Mouse (Mus musculus): ENCODE measurements around the gene Camta1. TPM values are rescaled to one million over a fixed set of nuclear protein-coding genes. Genes with fewer than 3 reads are reported as not detected.

Gene Camta1
- polyA plus RNA-seq, 1 experiment from 2014 or later, result 93.9 TPM

DNA sequence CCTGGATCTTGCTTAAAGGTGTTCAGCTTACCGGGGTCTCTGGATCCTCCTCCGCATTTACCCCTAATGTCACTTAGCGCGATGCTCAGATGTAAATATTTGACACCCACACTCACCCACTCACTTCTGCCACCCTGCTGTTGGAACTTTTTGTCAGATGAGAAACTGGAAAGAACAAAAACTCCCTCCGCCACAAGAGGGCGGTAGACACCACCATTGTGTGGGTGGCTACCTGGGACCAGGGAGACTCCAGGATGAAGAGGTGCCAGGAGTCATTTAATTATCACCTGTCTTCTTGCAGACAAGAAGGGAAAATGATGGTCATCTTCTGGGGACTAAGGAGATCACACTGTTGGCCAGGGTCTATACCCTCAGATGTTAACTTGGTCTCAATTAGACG is 895.1 kb downstream of the Camta1 start:
- ATAC-seq (replicated peaks; ENCODE audit: low FRiP score) (no peak), DNase-seq (ENCODE audit: low spot score) (peak; percentile 51)
- Histone ChIP-seq H3K9me3 (ENCODE audit: control insufficient read depth, low read length) (no peaks in the 10 kb centered on the region), H3K4me3 (ENCODE audit: low read depth, low read length) (no peak overlapping the region), H3K4me1 (replicated peaks; ENCODE audit: control insufficient read depth, insufficient read depth, low read length) (no peaks in the 10 kb centered on the region), H3K4me2 (no peak overlapping the region), H3K9ac (ENCODE audit: low read depth, low read length) (no peak overlapping the region), H3K36me3 (ENCODE audit: control insufficient read depth, insufficient read depth, low read length) (no peaks in the 10 kb centered on the region), H3K27ac (ENCODE audit: low read depth, low read length) (no peak overlapping the region), H3K27me3 (replicated peaks; ENCODE audit: control insufficient read depth, insufficient read depth, low read length) (no peaks in the 10 kb centered on the region)
- WGBS, result 13% methylated on average over 7 of the region's 7 CpGs

GRCm38 (mm10) chr4:150965555-150965951 is 896.1 kb downstream of the Camta1 start:
- 62% methylated on average over 11 of the region's 11 CpGs for WGBS

DNA sequence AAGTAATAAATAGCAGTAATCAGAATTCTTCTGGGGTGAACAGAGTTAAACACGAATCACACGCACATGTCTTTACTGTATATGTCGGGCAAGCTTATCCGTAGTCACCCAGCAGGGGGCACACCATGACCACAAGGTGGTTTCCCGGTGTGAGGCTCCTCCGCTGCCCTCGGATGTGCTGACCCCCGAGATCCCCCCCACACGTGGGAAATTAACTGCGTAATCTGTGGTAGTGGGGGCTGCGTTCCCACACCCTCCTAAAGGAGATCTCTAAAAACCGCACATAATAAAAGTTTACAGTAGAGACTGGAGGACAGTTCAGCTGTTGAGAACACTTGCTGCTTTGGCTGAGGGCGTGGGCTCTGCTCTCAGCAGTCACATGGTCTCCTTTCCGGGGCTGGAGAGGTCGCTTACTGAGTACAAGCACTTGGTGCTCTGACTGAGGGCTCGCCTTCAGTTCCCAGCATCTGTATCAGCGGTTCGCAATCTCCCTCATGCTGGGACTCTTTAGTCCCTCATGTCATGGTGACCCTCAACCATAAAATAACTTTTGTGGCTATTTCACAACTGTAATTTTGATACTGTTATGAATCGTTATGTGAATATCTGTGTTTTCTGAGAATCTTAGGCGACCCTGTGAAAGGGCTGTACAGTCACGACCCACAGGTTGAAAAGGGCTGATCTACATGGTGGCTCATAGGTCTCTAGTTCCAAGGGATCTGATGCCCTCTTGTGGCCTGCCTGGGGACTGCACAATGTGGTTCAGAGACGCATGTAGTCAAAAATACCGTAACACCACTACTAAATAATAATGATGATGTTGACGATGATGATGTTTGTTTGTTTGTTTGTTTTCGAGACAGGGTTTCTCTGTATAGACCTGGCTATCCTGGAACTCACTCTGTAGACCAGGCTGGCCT is 896.8 kb downstream of the Camta1 start:
- ATAC-seq (replicated peaks; ENCODE audit: low FRiP score), result peak; percentile 78
- Histone ChIP-seq H3K9me3 (ENCODE audit: control insufficient read depth, low read length) (no peaks in the 10 kb centered on the region), H3K27ac (ENCODE audit: low read depth, low read length) (no peak overlapping the region), H3K36me3 (ENCODE audit: control insufficient read depth, insufficient read depth, low read length) (no peaks in the 10 kb centered on the region), H3K9ac (ENCODE audit: low read depth, low read length) (peak overlapping the region; percentile 23; the same call in 1 of the 2 replicates), H3K4me2 (peak overlapping the region; percentile 70), H3K27me3 (replicated peaks; ENCODE audit: control insufficient read depth, insufficient read depth, low read length) (no peaks in the 10 kb centered on the region), H3K4me1 (replicated peaks; ENCODE audit: control insufficient read depth, insufficient read depth, low read length) (no peaks in the 10 kb centered on the region), H3K4me3 (ENCODE audit: low read depth, low read length) (peak overlapping the region; percentile 31)
- DNase-seq (ENCODE audit: low spot score), result peak; percentile 76
- whole genome bisulfite sequencing, result 11% methylated on average over 25 of the region's 25 CpGs

More at GRCm38 (mm10) chr4:150965555-150965951, 896.1 kb downstream of the Camta1 start:
- ATAC-seq (replicated peaks; ENCODE audit: low FRiP score), result no peak
- no peak overlapping the region for H3K9ac ChIP-seq (ENCODE audit: low read depth, low read length)
- H3K27me3 ChIP-seq (replicated peaks; ENCODE audit: control insufficient read depth, insufficient read depth, low read length), result no peaks in the 10 kb centered on the region
- H3K9me3 ChIP-seq (ENCODE audit: control insufficient read depth, low read length), result no peaks in the 10 kb centered on the region
- H3K4me2 ChIP-seq, result no peak overlapping the region
- H3K36me3 ChIP-seq (ENCODE audit: control insufficient read depth, insufficient read depth, low read length), result no peaks in the 10 kb centered on the region
- no peak overlapping the region for H3K27ac ChIP-seq (ENCODE audit: low read depth, low read length)
- no peak overlapping the region for H3K4me3 ChIP-seq (ENCODE audit: low read depth, low read length)
- DNase-seq (ENCODE audit: low spot score), result no peak
- no peaks in the 10 kb centered on the region for H3K4me1 ChIP-seq (replicated peaks; ENCODE audit: control insufficient read depth, insufficient read depth, low read length)

DNA sequence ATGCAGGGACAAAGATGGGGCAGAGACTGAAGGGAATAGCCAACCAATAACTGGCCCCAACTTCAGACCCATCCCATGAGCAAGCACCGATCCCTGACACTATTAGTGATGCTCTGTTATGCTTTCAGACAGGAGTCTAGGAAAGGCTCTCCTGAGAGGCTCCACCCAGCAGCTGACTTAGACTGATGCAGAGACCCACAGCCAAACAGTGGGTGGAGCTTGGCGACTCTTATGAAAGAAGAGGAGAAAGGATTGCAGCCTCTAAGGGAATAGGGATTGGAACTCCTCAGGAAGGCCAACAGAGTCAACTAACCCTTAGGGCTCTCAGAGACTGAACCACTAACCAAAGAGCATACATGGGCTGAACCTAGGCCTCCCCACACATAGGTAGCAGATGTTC is 898.0 kb downstream of the Camta1 start:
- Histone ChIP-seq H3K36me3 (ENCODE audit: control insufficient read depth, insufficient read depth, low read length) (no peaks in the 10 kb centered on the region), H3K27me3 (replicated peaks; ENCODE audit: control insufficient read depth, insufficient read depth, low read length) (no peaks in the 10 kb centered on the region), H3K4me3 (ENCODE audit: low read depth, low read length) (no peak overlapping the region), H3K4me2 (no peak overlapping the region), H3K9me3 (ENCODE audit: control insufficient read depth, low read length) (no peaks in the 10 kb centered on the region), H3K4me1 (replicated peaks; ENCODE audit: control insufficient read depth, insufficient read depth, low read length) (no peaks in the 10 kb centered on the region), H3K9ac (ENCODE audit: low read depth, low read length) (no peak overlapping the region), H3K27ac (ENCODE audit: low read depth, low read length) (no peak overlapping the region)
- ATAC-seq (replicated peaks; ENCODE audit: low FRiP score) (no peak), DNase-seq (ENCODE audit: low spot score) (no peak)
- 65% methylated on average over 2 of the region's 2 CpGs for WGBS

GRCm38 (mm10) chr4:150962231-150962630 is 899.4 kb downstream of the Camta1 start:
- no peak overlapping the region for H3K9ac ChIP-seq (ENCODE audit: low read depth, low read length)
- H3K4me1 ChIP-seq (replicated peaks; ENCODE audit: control insufficient read depth, insufficient read depth, low read length), result no peaks in the 10 kb centered on the region
- no peak overlapping the region for H3K4me2 ChIP-seq
- H3K27ac ChIP-seq (ENCODE audit: low read depth, low read length), result no peak overlapping the region
- 57% methylated on average over 6 of the region's 6 CpGs for WGBS
- DNase-seq (ENCODE audit: low spot score), result no peak
- no peaks in the 10 kb centered on the region for H3K36me3 ChIP-seq (ENCODE audit: control insufficient read depth, insufficient read depth, low read length)
- H3K27me3 ChIP-seq (replicated peaks; ENCODE audit: control insufficient read depth, insufficient read depth, low read length), result no peaks in the 10 kb centered on the region
- no peaks in the 10 kb centered on the region for H3K9me3 ChIP-seq (ENCODE audit: control insufficient read depth, low read length)
- H3K4me3 ChIP-seq (ENCODE audit: low read depth, low read length), result no peak overlapping the region
- no peak for ATAC-seq (replicated peaks; ENCODE audit: low FRiP score)

DNA sequence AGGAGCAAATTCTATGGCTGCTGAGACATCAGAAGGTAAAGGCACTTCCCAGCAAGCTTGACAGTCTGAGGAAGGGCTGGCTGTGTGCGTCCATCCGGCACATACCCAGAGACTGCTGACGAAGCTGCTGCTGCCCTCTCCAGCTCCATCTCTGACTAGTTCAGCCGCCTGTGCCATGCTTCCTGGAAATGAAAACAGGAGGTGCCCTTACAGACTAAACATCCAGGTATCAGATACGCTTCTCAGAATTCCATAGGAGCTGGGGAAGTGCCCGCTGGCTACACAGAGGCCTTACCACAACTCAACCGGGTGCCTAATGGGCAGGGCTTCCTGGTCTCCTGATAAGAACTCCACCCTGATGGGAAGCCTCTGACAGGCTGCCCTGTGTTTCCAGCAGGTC is 903.1 kb downstream of the Camta1 start:
- Histone ChIP-seq H3K27ac (ENCODE audit: low read depth, low read length) (no peak overlapping the region), H3K4me1 (replicated peaks; ENCODE audit: control insufficient read depth, insufficient read depth, low read length) (no peaks in the 10 kb centered on the region), H3K4me3 (ENCODE audit: low read depth, low read length) (no peak overlapping the region), H3K4me2 (no peak overlapping the region), H3K9me3 (ENCODE audit: control insufficient read depth, low read length) (no peaks in the 10 kb centered on the region), H3K27me3 (replicated peaks; ENCODE audit: control insufficient read depth, insufficient read depth, low read length) (no peaks in the 10 kb centered on the region), H3K36me3 (ENCODE audit: control insufficient read depth, insufficient read depth, low read length) (no peaks in the 10 kb centered on the region), H3K9ac (ENCODE audit: low read depth, low read length) (no peak overlapping the region)
- DNase-seq (ENCODE audit: low spot score) (no peak), ATAC-seq (replicated peaks; ENCODE audit: low FRiP score) (no peak)
- WGBS, result 68% methylated on average over 7 of the region's 7 CpGs

- Histone ChIP-seq H3K4me2 (no peak overlapping the region), H3K27me3 (replicated peaks; ENCODE audit: control insufficient read depth, insufficient read depth, low read length) (no peaks in the 10 kb centered on the region), H3K36me3 (ENCODE audit: control insufficient read depth, insufficient read depth, low read length) (no peaks in the 10 kb centered on the region), H3K9me3 (ENCODE audit: control insufficient read depth, low read length) (no peaks in the 10 kb centered on the region), H3K27ac (ENCODE audit: low read depth, low read length) (no peak overlapping the region), H3K9ac (ENCODE audit: low read depth, low read length) (no peak overlapping the region), H3K4me3 (ENCODE audit: low read depth, low read length) (no peak overlapping the region), H3K4me1 (replicated peaks; ENCODE audit: control insufficient read depth, insufficient read depth, low read length) (no peaks in the 10 kb centered on the region)
- ATAC-seq (replicated peaks; ENCODE audit: low FRiP score) (no peak), DNase-seq (ENCODE audit: low spot score) (no peak)
- WGBS, result 64% methylated on average over 1 of the region's 1 CpGs
Observed at GRCm38 (mm10) chr4:150957106-150957458, 904.6 kb downstream of the Camta1 start.

DNA sequence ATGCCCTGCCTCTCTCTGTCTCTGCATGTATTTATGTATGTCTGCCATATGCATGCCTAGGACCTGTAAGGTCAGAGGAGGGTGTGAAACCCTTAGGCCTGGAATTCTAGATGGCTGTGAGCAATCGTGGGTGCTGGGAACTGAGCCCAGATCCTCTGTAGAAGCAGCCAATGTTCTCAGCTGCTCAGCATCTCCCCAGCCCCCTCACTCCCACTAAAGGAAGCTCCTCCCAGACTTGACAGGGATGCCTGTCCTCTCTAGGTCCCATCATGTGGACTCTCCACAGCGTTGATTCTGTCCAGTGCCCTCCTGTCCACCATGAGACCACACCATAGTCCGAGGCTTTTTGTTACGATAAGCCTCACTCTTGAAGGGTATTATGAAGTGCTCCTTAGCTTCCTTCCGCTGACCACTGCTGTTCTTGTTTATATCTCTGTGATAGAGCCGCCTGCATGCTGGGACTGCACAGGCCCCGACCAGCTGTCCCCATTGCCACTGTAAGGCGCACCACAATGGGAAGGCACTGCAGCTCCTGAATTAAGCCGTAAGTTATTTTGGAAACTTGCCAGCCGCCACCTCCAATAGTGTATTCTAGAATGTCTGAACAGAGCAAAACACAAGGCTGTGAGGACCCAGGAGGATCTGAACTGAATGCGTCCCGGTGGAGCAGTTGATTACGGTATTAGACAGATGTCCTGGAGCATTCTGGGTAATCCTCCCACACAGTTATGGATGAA is 905.1 kb downstream of the Camta1 start:
- Histone ChIP-seq H3K4me3 (ENCODE audit: low read depth, low read length) (no peak overlapping the region), H3K27ac (ENCODE audit: low read depth, low read length) (no peak overlapping the region), H3K36me3 (ENCODE audit: control insufficient read depth, insufficient read depth, low read length) (no peaks in the 10 kb centered on the region), H3K9ac (ENCODE audit: low read depth, low read length) (no peak overlapping the region), H3K4me1 (replicated peaks; ENCODE audit: control insufficient read depth, insufficient read depth, low read length) (no peaks in the 10 kb centered on the region), H3K9me3 (ENCODE audit: control insufficient read depth, low read length) (no peaks in the 10 kb centered on the region), H3K27me3 (replicated peaks; ENCODE audit: control insufficient read depth, insufficient read depth, low read length) (no peaks in the 10 kb centered on the region), H3K4me2 (no peak overlapping the region)
- ATAC-seq (replicated peaks; ENCODE audit: low FRiP score) (no peak), DNase-seq (ENCODE audit: low spot score) (no peak)
- WGBS, result 79% methylated on average over 13 of the region's 13 CpGs
